Mouse (Mus musculus) kidney, postnatal 10 days (tissue): Measurements from ENCODE around the gene Hypk.

Experiments
- DNase-seq: peaks from one replicate; pipeline ENCODE4 v3.0.0; 2021; ENCODE audit warnings: mixed read lengths

Hypk gene

DNA sequence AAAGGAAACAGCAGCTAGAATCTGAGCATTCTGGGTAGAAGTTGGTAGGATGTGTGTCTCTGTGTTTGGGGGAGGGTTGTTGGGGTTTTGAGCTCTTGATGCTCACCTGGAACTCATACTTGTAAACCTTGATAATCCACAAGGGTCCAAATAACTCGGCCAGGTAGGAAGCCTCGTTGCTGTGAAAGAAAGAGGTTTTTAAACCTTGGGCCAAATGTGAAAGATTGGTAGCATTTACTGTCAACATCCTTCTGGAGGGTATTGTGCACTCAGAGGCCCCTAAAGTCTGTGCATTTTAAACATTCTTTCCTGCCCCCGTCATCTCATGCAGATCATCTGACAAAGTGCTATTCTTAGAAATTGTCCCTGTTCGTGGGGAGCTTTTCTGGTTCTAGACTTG is at the start of gene Hypk:
Hypk (plus strand) TSS at position 301 of the 400 bp plus-strand sequence.
- DNase-seq: no peak

- DNase-seq: peak; percentile 28
Measured at GRCm38 (mm10) chr2:121403296-121403695, 49.8 kb upstream of the Hypk start.

DNA sequence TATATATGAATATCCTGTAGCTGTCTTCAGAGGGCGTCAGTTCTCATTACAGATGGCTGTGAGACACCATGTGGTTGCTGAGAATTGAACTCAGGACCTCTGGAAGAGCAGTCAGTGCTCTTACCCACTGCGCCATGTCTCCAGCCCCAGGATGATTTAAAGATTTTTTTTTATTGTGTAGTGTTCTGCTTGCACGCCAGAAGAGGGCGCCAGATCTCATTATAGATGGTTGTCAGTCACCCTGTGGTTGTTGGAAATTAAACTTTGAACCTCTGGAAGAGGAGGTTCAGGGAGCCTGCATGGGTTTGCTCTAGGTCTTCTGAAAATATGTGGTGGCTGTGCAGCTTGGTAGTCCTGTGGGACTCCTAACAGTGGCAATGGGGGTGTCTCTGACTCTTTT is 44.9 kb upstream of the Hypk start:
- peak; percentile 29 for DNase-seq

DNA sequence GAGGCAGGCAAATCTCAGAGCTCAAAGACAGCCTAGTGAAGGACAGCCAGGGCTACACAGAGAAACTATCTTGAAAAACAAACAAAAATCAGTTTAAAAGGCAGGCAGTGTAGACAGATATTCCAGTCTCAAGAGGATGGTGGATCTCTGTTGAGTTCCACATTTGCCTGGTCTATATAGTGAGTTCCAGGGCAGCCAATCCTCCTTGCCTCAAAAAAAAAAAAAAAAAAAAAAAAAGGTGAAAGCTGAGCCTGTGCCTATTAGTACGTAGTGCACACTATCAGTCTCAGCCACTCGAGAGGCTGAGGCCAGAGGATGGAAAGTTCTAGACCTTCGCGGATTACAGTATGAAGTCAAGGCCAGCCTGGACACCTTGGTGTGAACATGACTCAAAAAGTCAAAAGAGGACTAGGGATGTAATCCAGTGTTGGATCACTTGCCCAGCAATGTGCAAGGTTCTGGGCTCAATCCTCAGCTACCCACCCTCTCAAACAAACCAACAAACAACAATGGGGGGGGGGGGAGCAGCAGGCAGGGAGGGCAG is 40.2 kb upstream of the Hypk start:
- DNase-seq: no peak

- DNase-seq: peak; percentile 98
Measured at GRCm38 (mm10) chr2:121413387-121414042, 39.6 kb upstream of the Hypk start, which contains the start of the genes Pdia3 and Catsper2. Pdia3 (plus strand) TSS chr2:121413775. Catsper2 (minus strand) TSS chr2:121413792.

- no peak for DNase-seq
Measured at GRCm38 (mm10) chr2:121414139-121414685, 38.9 kb upstream of the Hypk start.

GRCm38 (mm10) chr2:121415103-121415502 is 38.0 kb upstream of the Hypk start:
- DNase-seq: no peak

DNA sequence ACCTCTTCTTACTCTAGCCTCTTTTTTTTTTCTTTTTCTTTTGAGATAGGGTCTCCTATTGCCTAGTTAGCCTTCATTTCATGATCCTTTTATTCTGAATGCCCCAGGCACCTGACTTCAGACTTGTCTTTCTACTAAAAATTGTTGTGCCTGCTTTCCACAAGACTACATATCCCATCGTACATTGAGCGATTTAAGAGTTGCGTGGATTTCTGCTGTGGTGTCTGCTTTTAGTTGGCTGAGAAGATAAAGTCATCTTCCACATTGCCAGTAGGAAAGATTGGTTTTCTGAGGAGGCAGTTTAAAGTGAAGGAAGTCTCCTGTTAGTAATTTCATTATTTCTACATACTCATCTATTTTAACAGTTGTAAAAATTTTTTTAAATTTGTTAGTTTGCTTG is 37.5 kb upstream of the Hypk start:
- DNase-seq: no peak

GRCm38 (mm10) chr2:121416356-121416755 is 36.7 kb upstream of the Hypk start:
- DNase-seq: no peak

DNA sequence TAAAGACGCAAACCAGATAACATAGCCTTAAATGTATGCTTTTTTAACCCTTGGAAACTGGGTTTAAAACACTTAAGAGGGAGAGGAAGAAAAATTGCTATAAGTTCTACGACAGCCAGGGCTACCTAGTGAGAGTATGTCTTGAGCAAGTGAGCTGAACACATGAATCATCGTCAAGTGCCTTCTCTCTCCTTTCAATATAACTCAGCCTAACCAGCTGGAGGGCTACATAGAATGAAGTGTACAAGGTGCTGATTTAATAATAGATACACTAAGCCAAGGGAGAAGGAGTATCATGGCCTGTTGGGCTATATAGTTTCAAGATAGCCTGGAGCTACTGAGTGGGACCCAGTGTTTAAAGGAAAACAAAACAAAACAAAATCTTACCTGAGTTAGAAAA is 34.6 kb upstream of the Hypk start:
- no peak for DNase-seq

DNA sequence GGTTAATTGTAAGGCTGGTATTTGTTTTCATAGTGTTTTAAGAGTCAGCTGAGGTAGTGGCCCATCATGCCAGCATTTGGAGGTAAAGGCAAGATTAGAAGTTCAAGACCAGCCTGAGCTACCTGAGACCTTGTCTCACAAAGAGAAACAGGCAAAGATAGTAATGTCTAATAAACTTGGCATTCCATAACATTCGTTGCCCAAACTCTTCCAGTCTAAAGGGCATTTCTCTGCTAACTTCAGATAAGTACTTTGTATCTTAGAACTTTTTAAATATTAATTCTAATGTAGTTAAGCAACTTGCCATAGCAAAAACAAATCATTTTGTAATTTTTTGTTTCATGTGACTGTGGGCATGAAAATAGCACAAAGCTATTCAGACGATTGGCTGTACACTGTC is 29.9 kb upstream of the Hypk start:
- DNase-seq: no peak

- no peak for DNase-seq
Measured at GRCm38 (mm10) chr2:121425890-121426289, 27.2 kb upstream of the Hypk start.

- no peak for DNase-seq
Measured at GRCm38 (mm10) chr2:121434854-121435253, 18.2 kb upstream of the Hypk start.

GRCm38 (mm10) chr2:121439746-121440145 is 13.3 kb upstream of the Hypk start:
- peak; percentile 55 for DNase-seq

GRCm38 (mm10) chr2:121440834-121441605 is 12.1 kb upstream of the Hypk start:
- DNase-seq: no peak

- DNase-seq: peak; percentile 12
Measured at GRCm38 (mm10) chr2:121441800-121442199, 11.3 kb upstream of the Hypk start.

DNA sequence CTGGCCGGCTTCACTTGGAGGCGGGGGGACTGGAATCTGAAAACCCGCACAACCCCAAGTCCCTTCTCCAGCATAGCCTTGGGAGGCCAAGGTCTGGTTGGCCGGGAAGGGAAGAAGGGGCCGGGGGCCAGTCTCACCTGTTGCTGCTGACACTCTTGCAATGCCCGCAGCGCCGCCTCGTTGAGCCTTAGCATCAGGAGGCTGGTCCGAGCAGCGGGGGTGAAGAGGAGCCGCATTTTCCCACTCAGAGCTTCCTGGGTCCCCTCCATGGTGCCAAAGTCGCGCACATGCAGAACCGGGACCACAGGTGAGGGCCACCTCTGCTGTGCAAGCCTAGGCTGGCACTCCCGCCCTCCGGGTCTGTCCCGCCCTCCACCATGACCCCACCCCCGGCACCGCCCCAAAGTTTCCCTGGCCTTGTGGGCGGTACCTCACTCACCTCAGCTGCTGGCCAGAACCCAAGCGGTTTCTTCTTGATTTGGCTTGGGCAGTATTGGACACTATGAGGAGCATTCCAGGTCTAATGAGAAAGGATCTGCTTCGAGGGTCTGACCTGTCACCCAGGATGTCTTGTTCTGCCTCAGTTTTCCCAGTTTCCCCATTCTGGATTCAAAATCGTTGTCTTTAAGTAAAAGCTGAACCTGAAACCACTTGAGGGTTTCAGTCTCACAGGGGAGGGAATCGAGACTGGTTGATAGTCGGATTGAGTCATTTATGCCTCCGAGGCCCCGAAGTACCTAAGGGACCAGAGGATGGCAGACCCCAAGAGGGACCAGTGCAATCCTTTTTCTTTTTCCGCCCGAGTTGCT is 10.6 kb upstream of the Hypk start:
- peak; percentile 89 for DNase-seq

- DNase-seq: peak; percentile 28
Measured at GRCm38 (mm10) chr2:121443068-121443349, 10.1 kb upstream of the Hypk start.

- DNase-seq: no peak
Measured at GRCm38 (mm10) chr2:121444178-121444577, 8.9 kb upstream of the Hypk start, which contains the start of gene Ell3. Ell3 (minus strand) TSS chr2:121444278.

GRCm38 (mm10) chr2:121445117-121445516 is 8.0 kb upstream of the Hypk start:
- DNase-seq: no peak

GRCm38 (mm10) chr2:121446506-121446905 is 6.6 kb upstream of the Hypk start:
- DNase-seq: no peak

GRCm38 (mm10) chr2:121447006-121447405 is 6.1 kb upstream of the Hypk start:
- no peak for DNase-seq

- peak; percentile 76 for DNase-seq
Measured at GRCm38 (mm10) chr2:121448136-121448535, 5.0 kb upstream of the Hypk start.
